Mouse (Mus musculus) yolk sac, embryonic 10.5 days (tissue): ENCODE data around the gene Syf2.

Source experiments
- DNase-seq: peaks from one replicate; pipeline ENCODE4 v3.0.0-alpha.2; 2017; ENCODE audit warnings: low spot score

Gene Syf2

DNA sequence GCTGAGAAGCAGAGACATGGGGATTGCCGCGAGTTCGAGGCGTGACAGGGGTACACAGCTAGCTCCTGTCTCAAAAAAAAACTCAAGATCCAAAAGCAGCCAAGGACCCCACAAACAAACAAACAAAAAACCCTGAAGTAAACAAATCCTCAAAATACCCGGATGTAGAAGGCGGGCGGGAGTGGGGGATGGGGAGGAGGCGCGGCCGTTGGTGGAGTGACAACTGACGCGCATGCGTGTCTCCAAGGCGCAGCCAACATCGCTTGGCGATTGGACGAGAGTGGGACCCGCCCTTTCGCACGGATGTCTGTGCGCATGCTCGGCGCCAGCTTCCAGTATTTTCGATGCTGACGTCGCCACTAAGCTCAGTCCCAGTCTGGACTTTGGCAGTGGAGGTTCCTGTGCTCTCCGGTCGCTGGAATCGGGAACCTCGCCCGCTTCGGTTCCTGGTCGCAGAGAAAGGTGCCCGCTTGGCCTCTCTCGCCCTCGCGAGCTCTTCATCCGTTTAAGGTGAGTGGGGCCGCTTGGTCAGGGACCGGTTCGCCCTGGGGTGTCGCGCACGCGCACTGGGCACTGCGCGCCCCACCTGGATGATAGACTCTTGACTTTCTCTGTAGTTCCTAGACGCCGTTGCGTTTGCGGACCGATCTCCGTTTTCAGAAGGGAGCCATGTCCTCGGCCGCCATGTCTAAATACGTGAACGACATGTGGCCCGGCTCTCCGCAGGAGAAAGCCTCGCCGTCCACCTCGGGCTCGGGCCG lies 7.3 kb upstream of the Syf2 start, which contains the start of gene Rsrp1:
TSS of gene Rsrp1 (plus strand) at position 335 of the 761 bp plus-strand sequence.
- DNase-seq: peak; percentile 96

DNA sequence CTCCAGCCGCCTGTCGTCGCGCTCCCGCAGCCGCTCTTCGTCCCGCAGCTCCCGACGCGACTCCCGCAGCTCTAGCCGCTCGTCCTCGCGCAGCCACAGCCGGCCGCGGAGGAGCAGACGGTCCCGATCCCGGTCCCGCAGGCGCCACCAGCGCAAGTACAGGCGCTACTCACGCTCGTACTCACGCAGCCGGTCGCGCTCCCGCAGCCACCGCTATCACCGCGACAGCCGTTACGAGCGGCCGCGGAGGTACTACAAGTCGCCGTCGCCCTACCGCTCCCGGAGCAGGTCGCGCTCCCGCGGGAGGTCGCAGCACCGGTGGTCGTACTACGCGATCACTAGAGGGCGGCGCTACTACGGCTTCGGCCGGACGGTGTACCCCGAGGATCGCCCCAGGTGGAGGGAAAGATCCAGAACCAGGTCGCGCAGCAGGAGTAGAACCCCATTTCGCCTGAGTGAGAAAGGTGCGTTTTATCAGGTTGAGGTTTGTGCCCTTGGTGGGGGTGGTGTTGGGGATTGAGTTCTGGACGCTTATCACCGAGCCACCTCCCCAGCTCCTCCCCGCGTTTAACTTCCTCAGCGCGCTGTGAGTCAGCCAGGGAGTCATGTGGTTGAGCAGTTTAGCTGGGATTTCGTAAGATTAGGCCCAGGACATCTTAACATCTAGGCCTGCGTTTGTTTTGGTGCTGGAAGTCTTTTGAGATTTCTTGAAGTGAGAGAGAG lies 6.5 kb upstream of the Syf2 start:
- peak; percentile 87 for DNase-seq

DNA sequence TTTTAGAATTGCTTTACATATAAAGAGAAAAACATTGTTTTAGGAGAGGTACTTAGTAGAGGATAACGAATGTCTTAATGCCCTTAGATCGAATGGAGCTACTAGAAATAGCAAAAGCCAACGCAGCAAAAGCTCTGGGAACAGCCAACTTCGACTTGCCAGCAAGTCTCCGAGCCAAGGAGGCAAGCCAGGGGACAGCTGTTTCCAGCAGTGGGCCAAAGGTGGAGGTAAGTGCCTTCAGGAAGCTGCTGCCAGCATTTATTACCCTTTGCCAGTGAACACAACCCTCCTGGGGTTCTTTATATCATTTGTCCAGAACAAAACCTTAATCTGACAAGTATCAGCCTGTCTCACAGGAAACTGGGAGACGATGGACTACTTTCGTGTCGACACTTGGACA lies 5.5 kb upstream of the Syf2 start:
- DNase-seq: no peak

DNA sequence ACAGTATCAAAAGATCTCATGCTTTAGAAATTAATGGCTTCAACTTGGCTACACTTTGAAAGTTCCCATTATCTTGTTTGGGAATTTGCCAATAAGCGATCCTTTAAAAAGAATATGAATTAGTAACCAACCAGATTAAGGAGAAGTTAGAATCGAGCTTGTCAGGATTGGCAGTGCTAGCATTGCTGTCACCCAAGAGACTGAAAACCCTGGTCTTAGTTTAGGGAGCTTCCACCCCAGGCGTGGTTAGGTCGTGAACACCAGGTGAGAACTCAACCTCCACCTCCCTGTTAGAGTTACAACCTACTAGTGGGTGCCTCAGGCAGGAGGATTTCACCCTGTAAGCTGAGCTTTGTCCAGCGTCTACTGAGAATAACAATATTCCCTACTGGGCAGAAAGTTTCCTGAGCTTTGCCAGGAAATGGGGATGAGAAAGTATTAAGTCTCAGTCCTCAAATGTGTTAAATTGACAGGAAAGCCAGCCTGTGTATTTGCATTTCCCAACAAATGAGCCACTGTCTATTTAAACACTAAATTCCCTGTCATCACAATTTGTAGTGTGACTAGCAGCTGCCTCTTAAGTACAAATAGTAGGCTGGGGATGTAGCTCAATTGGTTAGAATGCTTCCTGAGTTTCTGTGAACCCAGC lies 2.8 kb upstream of the Syf2 start:
- DNase-seq: no peak

DNA sequence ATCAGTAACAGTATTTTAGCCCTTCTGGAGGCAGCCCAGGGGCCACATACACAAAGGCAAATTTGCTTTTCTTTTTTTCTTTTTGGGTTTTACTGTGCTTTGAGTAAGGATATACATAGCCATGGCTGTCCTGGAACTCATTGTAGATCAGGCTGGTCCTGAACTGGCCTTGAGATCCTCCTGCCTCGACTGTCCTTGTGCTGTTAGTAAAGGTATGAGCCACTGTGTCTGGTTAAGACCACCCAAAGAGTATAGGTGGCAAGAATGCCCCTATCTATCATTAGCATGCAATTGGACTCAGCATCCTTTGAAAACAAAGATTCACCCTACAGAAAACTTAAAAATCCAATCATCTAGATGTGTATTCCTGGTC lies 2.2 kb upstream of the Syf2 start:
- no peak for DNase-seq

DNA sequence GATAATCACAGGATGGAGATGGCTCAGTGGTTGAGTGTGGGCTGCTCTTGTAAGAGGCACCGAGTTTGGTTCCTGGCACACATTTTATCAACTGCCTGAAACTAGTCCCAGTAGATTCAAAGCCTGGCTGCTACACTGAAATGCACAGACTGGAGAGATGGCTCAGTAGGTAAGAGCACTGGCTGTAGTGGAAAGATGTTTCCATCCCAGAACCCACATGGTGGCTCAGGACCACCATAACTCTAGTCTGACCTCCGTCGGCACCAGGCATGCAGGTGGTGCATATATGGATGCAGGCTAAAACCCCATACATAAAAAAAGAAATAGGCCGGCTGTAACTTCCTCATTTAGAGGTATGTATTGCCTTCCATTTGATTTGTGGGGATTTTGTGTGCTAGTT lies 1.2 kb upstream of the Syf2 start:
- DNase-seq: no peak

DNA sequence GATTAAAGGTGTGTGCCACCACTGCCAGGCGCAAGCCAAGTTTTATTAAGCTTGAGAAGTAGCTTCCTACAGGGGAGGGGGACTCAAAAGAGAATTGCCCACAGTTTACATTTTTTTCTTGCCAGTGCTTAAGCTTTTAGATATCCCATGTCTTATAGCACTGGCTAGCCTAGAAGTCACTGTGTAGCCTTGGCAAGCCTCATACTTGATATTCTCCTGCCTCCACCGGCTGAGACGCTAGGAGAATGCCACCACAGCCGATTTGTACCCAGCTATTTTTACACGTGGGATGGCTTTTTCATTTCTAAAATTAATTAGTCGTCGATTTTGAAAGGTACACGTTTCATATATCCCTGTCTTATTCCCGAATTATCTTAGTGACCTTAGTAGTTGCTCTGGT lies 508 bp upstream of the Syf2 start:
- DNase-seq: no peak

DNA sequence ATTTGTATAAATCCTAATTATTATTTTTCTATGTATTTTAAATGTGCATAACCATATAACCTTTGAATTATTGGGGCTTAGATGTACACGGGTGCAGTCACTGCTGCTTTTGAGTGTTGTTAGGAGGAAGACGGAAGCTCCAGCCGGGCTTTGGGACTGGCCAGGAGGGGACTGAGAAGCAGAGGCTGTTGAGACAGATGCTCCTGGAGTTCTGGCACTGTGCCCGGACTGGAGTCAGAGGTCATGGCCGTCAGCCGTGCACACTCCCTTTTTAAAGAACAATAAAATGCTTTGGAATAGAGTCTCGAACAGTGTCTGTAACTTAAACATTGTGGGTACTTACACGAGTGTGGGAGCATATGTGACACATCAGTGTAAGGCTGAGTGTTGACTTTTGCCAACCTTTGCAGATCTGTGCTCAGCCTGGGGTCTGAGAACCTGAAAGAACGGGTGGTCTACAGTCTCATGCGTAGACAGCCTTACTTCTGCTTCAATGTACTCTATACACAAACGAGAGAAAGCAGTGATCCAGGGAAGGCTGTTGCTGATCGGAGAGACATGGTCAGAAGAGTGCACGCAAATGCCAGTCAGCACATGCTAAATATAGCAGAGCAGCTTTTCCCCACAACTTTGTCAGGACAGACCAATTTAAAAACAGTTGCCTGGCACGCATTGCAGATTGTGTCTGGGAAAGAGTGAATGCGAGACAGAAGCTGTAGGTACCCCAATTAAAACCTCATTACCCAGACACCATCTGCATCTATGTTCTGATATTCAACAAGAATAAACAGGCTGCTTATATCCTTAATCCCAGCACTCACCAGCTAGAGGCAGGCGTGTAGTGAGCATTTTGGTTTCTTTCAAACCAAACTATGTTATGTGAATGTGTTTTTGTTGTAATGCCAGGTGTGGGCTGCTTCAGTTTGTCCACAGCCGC lies 6.8 kb downstream of the Syf2 start:
- peak; percentile 38 for DNase-seq

DNA sequence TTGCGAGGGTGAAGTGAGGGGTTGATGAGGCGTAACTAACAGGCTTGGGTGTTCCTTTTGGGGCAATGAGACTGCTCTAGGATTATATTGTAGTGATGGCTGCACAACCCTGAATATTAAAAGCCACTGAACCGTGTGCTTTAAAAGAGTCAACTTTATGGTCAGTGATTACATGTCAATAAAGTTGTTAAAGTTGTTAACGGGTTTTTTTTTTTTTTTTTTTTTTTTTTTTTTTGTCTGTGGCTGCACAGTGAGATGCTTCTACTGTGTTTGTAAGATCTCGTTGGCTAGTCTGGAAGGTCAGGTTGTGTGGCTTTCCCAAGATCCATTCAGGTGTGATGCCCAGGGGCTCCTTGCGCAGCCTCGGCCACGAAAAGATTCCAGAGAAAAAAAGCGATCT lies 9.2 kb downstream of the Syf2 start:
- no peak for DNase-seq

DNA sequence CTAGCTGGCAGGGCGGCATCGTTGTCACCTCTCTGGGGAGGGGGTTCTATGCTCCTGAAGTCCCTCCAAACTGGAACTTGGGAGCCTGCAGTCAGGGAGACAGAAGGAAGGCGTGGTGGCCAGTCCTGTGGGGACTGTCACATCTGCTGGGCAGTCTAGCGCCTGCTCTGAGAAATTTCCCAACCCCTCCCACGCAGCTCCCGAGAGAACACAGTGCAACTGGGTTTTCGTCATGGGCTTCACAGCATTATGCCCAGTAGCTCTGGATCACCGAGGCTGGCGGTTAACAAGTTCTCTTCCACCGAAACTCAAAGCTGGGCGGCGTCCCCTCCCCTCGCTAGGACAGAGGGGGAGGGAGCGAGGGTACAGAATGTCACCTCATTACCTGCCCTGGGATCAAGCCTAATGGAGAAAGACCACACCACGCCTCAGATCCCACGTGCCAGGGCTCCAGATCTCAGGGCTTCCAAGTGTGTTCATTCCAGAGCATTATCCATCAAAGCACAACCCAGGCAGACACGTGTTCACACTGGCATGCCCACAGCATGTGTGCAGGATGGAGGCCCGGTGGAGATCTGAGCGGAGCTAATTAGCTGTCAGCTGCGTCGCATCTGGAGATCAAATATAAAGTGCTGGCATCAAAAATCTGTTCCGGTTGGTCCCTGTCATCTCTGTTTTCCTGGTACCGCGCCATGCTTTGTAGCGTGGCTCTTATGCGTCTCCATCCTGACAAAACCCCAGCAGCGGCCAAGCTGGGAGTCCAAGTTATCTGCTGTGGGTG lies 13.2 kb downstream of the Syf2 start:
- no peak for DNase-seq

DNA sequence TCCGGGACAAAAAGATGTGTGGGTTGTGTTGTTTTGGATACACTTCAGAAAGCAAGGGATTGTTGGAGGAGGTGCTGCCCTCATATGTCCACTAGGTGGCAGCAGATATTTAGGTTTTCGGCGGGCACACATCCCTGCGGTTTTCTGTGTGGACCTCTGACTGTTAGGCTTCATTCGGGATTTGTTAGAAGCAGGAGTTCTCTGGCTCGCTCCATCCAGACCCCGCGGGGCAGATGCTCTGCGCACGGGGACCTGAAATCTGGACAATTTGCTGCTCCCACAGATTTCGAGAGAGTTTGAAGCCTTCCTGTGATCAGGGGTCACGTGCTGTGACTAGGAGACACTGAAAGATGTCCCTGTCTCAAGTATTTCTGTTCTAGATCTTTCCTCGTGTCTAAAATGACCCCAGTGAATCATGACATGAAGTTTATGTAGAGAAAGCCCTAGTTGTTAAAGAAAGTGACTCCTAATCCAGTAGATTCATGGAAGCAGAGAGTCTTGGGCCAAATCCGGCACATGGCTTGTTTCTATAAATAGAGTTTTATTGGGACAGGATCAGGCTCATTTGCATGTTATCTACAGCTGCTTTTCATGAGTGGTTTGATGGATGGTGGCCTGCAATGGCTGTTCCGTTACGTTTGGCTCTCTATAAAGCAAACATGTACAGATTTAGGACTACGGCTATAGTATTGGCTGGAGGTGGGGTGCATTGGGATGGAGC lies 15.5 kb downstream of the Syf2 start:
- peak; percentile 61 for DNase-seq

DNA sequence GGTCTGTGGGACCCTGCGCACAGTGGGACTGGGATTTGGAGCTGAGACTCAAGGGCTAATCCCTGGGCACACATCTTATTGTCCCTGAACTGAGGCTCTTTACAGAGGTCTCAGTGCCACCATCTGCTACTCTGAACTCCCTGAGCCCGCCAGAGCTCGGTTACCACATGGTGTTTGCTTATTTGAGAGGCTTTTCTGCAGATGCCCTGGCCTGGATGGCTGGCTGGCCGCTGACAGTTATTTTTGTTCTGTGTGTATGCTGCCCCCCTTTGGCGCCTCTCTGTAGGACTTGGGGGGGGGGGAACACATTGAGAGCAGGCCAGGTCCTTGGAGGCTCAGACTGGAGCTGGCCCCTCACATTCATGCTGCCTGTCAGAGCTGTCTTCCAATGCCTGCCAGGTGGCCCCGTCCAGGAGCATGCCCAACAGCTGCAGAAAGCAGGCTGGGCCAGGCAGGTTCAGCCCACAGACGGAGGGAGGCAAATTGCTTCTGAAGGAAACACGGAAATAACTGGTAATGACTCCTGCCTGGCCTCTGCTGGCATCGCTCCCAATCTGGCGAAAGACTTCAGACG lies 19.9 kb downstream of the Syf2 start:
- peak; percentile 26 for DNase-seq

DNA sequence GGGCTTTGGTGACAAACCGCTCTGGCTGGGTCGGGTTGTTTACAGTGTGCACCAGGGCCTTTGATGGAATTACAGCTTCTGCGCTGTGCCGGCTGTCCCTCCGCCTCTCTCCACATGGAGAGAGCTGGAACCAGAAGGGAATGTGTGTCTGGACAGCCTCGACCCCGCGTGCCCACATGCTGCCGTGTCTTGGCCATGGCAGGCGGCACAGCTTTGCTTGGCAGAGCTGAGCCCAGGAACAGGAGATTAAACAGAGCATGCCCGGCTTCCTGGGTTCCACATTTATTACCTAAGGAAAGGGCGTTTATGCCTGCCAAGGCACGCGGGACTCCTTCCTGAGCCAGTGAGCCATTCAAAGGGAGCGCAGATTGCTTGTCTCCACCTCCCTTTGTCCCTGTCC lies 23.8 kb downstream of the Syf2 start:
- no peak for DNase-seq

DNA sequence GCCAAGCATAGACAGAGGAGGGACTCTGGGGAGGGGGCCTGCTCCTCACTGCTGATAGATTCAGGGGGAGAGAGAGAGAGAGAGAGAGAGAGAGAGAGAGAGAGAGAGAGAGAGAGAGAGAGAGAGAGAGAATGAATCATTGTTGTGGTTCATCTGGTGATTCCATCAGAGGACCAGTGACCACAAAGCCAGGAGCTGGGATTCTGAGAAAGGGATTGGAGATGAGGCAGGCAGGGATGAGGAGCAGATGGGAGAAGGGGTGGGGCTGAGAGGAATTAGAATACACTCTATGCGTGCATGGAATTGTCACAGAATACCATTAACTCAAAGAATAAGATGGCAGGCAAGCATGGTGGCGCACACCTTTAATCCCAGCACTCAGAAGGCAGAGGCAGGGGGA lies 24.5 kb downstream of the Syf2 start:
- no peak for DNase-seq

DNA sequence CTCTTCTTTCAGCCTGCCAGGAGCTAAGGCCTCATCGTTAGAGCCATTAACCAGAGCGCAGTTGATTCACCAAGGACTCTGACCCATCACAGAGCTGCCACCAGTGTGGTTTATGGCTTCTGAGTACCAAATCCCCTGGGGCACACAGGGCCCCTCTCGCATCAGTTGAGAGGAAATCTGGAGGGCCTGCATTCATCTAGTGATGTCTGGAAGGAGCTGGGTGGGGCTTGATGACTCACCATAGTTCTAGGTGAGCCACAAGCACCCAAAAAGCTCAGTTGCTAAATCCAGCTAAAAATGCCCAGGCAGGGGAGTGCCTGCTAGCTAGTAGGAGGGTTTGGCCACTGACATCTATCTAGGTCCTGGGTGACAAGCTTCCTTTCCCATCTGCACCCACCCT lies 25.1 kb downstream of the Syf2 start:
- no peak for DNase-seq

DNA sequence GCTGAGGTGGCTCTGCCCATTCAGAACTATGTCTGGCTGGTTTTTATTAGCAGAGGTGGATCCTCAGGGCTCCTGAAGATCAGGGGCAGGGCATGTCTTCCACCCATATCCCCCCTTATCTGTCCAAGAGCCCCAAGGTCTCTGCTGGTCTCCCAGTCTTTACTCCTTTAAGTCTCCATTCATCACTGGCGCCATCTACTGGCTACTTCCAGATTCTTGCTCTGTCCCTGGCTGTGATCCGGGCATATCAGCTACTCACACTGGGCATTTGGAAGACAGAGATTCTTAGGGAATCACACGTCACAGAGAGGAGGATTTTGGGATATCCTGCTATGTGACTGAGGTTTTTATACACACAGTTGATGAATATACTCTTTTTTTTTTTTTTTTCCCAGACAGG lies 25.6 kb downstream of the Syf2 start:
- DNase-seq: peak; percentile 31

DNA sequence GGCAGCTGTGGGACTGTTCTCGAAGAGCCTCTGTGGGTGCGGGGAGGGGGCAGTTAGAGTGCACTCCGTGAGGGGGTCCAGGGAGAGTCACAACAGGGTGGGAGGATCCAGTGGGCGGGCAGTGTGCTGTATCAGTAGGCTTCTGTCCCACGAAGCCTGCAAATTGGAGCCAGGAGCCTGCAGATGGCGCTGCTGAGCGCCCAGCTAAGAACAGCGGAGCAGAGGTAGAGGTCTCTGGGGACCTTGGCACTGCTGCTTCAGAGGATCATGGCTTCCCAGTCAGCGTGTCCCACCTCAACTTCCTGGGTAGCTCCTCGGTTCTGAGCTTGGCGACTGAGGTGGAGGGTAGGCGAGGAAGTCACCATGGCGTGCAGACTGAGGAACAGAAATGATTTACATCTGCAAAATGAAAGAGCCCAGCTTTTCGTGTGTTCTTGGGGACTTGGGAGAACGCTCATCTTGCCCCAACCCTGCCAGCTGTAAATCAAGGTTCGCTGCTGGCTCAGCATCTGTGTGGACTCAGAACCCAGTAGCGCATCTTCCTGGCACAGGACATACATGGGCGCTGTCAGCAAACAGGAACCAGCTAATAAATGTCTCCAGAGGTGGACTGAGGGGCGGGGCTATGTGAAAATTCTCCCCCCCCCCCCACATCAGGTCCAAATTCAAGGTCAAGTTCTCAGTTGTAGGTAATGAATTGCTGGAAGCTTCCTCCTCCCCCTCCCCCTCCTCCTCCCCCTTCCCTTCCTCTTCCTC lies 32.5 kb downstream of the Syf2 start:
- DNase-seq: peak; percentile 31

DNA sequence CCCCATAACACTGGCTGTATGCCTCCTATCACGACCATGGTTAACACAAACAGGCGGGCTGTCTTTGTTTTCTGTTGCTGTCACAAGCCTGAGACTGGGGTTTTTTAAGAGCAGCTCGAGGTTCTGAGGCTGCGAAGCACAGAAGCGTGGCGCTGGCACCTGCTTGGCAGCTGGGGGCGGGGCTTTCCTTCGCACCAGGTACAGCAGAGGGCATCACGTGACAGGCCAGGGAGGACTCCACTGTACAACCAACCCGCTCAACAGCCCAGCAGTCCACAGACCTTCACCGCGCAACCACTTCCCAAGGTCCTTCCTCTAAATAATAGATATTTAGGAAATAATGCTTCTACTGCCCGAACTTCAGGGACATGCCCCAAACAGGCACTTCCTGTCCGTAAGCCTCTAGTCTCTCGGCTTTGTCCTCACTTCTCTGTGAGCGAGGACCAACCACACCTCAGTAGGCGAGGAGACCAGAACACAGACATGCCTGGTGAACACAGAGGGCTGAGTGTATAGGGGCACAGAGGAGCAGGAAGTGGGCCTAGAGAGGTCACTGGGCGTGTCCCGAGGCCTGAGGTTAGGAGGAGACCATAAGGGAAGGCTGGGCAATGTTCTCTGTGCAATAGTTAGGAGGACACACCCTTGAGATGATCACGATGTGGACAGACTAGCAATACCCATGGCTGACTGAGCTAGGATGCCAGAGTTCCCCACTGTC lies 37.3 kb downstream of the Syf2 start:
- DNase-seq: no peak

DNA sequence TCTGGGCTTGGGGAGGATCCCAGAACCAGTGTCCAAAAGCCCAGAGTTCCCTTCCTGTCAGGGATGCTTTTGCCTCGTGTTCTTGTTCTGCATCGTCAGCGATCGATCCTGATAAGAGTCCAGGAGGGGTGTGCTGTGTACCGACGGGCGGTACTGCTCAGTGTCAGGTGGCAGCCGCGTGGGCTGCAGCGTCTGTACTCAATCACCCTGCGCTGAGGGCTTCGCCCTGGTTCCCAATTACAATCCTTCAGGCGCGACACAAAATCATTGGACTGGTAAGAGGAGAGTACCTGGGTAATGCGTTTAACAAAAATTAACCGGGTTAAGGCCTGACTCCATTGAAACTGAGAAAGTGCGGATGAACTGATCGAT lies 37.9 kb downstream of the Syf2 start:
- DNase-seq: no peak
